Mouse (Mus musculus) midbrain, embryonic 15.5 days (tissue): ENCODE measurements around the gene Fgf4. TPM values are rescaled to one million over a fixed set of nuclear protein-coding genes. Genes with fewer than 3 reads are reported as not detected.
"Not testable (repeated sequence)": the region's sequence is repeated elsewhere in the genome, so short reads cannot be mapped to it uniquely, and the experiment has no call there.

Experiments used
- ATAC-seq: fragments of 200-750 bp; cut with Nextera tagmentation; replicated peaks from 2 replicates; pipeline ENCODE4 v1.8.0; 2017; ENCODE audit warnings: moderate TSS enrichment
- H3K27ac ChIP-seq: fragments of 300-500 bp; sonication (generic); 2 replicates; pipeline ENCODE4 v1.5.1; 2015; ENCODE audit warnings: mild to moderate bottlenecking, inconsistent platforms
- H3K27me3 ChIP-seq: fragments of 300-500 bp; sonication (generic); replicated peaks from 2 replicates; pipeline ENCODE4 v1.6.1; 2015; ENCODE audit warnings: inconsistent platforms
- H3K36me3 ChIP-seq: fragments of 300-500 bp; sonication (generic); replicated peaks from 2 replicates; pipeline ENCODE4 v1.6.1; 2015; ENCODE audit warnings: inconsistent platforms
- H3K4me1 ChIP-seq: fragments of 300-500 bp; sonication (generic); 2 replicates; pipeline ENCODE4 v1.6.1; 2015; ENCODE audit warnings: inconsistent platforms
- H3K4me2 ChIP-seq: fragments of 300-500 bp; sonication (generic); 2 replicates; pipeline ENCODE4 v1.6.1; 2015; ENCODE audit warnings: inconsistent platforms, mild to moderate bottlenecking, moderate library complexity
- H3K4me3 ChIP-seq: fragments of 300-500 bp; sonication (generic); 2 replicates; pipeline ENCODE4 v1.5.1; 2015; ENCODE audit warnings: mild to moderate bottlenecking, inconsistent platforms
- H3K9ac ChIP-seq: fragments of 300-500 bp; sonication (generic); 2 replicates; pipeline ENCODE4 v1.6.1; 2015; ENCODE audit warnings: mild to moderate bottlenecking, inconsistent platforms
- H3K9me3 ChIP-seq: fragments of 300-500 bp; sonication (generic); 2 replicates; pipeline ENCODE4 v1.6.1; 2016; ENCODE audit warnings: inconsistent platforms
- WGBS: fragments of 180-500 bp; shearing (Covaris S2); methylation state at CpG from one replicate; pipeline ENCODE4 v1.1.7; 2015; ENCODE audit warnings: mixed read lengths; 5-methylcytosine and 5-hydroxymethylcytosine counted together
- polyA plus RNA-seq: library from polyadenylated mRNA; unstranded; fragments of >200 nt; fragmentation: Nextera tagmentation; extraction: Ambion mirVana; gene quantifications from 2 replicates; pipeline ENCODE4 v1.2.1, GENCODE M21; 2015

The Fgf4 gene
- polyA plus RNA-seq, 1 experiment from 2014 or later, result not detected

GRCm38 (mm10) chr7:144896294-144897218 lies 49.4 kb downstream of the Fgf4 start, which contains the start of gene Fgf15:
TSS of gene Fgf15 (plus strand) at chr7:144896531.
- Histone ChIP-seq H3K27ac (peak within 1 kb of the TSS; percentile 53), H3K9me3 (no peaks in the 10 kb centered on the region), H3K4me3 (peak within 1 kb of the TSS; percentile 46), H3K4me1 (peaks cover 28% of the 10 kb centered on the region), H3K9ac (peak within 1 kb of the TSS; percentile 43), H3K36me3 (no peaks in the 10 kb centered on the region), H3K27me3 (peaks cover 15% of the 10 kb centered on the region), H3K4me2 (peak within 1 kb of the TSS; percentile 95)
- peak; percentile 41 for ATAC-seq
- under 1% methylated on average over 65 of the region's 65 CpGs for WGBS

GRCm38 (mm10) chr7:144898506-144898905 lies 51.3 kb downstream of the Fgf4 start:
- no peaks in the 10 kb centered on the region for H3K36me3 ChIP-seq
- peaks cover 15% of the 10 kb centered on the region for H3K27me3 ChIP-seq
- no peaks in the 10 kb centered on the region for H3K9me3 ChIP-seq
- H3K4me2 ChIP-seq, result peak overlapping the region; percentile 6; the same call in 1 of the 2 replicates
- H3K27ac ChIP-seq, result no peak overlapping the region
- ATAC-seq, result no peak
- no peak overlapping the region for H3K9ac ChIP-seq
- peak overlapping the region; percentile 46; the same call in 1 of the 2 replicates for H3K4me3 ChIP-seq
- WGBS, result 26% methylated on average over 6 of the region's 6 CpGs
- peaks cover 28% of the 10 kb centered on the region for H3K4me1 ChIP-seq

GRCm38 (mm10) chr7:144905514-144905913 lies 58.3 kb downstream of the Fgf4 start:
- H3K36me3 ChIP-seq, H3K27ac ChIP-seq, H3K27me3 ChIP-seq, ATAC-seq, H3K9me3 ChIP-seq, H3K4me1 ChIP-seq, H3K4me3 ChIP-seq, H3K9ac ChIP-seq, H3K4me2 ChIP-seq: not testable (repeated sequence)
- 98% methylated on average over 3 of the region's 3 CpGs for WGBS

GRCm38 (mm10) chr7:144906708-144907397 lies 59.7 kb downstream of the Fgf4 start:
- 10% methylated on average over 28 of the region's 28 CpGs for WGBS
- no peak overlapping the region; the same call in 1 of the 2 replicates for H3K4me3 ChIP-seq
- peaks cover 4% of the 10 kb centered on the region; the same call in 1 of the 2 replicates for H3K27me3 ChIP-seq
- H3K9me3 ChIP-seq, result no peaks in the 10 kb centered on the region
- H3K9ac ChIP-seq, result no peak overlapping the region
- H3K27ac ChIP-seq, result no peak overlapping the region
- peaks cover 7% of the 10 kb centered on the region for H3K4me1 ChIP-seq
- H3K36me3 ChIP-seq, result no peaks in the 10 kb centered on the region
- peak; percentile 57 for ATAC-seq
- peak overlapping the region; percentile 44 for H3K4me2 ChIP-seq

GRCm38 (mm10) chr7:144907793-144908192 lies 60.6 kb downstream of the Fgf4 start:
- H3K9me3 ChIP-seq, result no peaks in the 10 kb centered on the region
- H3K27me3 ChIP-seq, result peaks cover 4% of the 10 kb centered on the region; the same call in 1 of the 2 replicates
- H3K4me3 ChIP-seq, result no peak overlapping the region
- H3K36me3 ChIP-seq, result no peaks in the 10 kb centered on the region
- 22% methylated on average over 8 of the region's 8 CpGs for WGBS
- H3K4me2 ChIP-seq, result no peak overlapping the region
- H3K9ac ChIP-seq, result no peak overlapping the region
- ATAC-seq, result no peak
- H3K27ac ChIP-seq, result no peak overlapping the region
- peaks cover 7% of the 10 kb centered on the region for H3K4me1 ChIP-seq

- Histone ChIP-seq H3K4me3 (no peak overlapping the region), H3K4me1 (peaks cover 7% of the 10 kb centered on the region), H3K4me2 (no peak overlapping the region), H3K9ac (no peak overlapping the region), H3K27ac (no peak overlapping the region), H3K36me3 (no peaks in the 10 kb centered on the region), H3K9me3 (no peaks in the 10 kb centered on the region), H3K27me3 (peaks cover 4% of the 10 kb centered on the region; the same call in 1 of the 2 replicates)
- WGBS, result 38% methylated on average over 7 of the region's 7 CpGs
- peak; percentile 62 for ATAC-seq
Observed at GRCm38 (mm10) chr7:144908705-144909104, 61.5 kb downstream of the Fgf4 start.

- H3K4me1 ChIP-seq, result peaks cover 15% of the 10 kb centered on the region
- H3K27me3 ChIP-seq, result peaks cover 4% of the 10 kb centered on the region; the same call in 1 of the 2 replicates
- WGBS, result 87% methylated on average over 1 of the region's 1 CpGs
- no peak for ATAC-seq
- no peak overlapping the region for H3K4me2 ChIP-seq
- H3K9ac ChIP-seq, result no peak overlapping the region
- no peaks in the 10 kb centered on the region for H3K9me3 ChIP-seq
- H3K27ac ChIP-seq, result no peak overlapping the region
- H3K36me3 ChIP-seq, result no peaks in the 10 kb centered on the region
- H3K4me3 ChIP-seq, result no peak overlapping the region
Observed at GRCm38 (mm10) chr7:144911121-144911520, 64.0 kb downstream of the Fgf4 start.

DNA sequence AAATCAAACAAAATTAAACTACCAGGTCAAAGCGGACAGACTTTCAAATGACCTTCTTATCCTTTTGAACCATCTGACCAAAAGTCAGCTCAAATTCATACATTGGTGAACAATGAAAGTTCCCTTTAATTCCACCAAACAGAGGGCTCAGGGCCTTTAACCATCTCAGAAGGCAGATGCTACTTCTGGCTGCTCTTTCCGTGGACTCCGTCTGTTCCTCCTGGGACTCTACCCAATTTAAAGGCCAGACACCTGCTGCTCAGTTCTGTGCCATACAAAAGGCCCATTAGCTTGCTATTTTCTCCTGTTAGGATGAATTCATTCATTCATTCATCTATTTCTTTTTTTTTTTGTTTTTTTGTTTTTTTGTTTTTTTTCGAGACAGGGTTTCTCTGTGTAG lies 65.7 kb downstream of the Fgf4 start:
- Histone ChIP-seq H3K4me3 (no peak overlapping the region), H3K4me2 (no peak overlapping the region), H3K9ac (no peak overlapping the region), H3K27ac (no peak overlapping the region), H3K27me3 (no peaks in the 10 kb centered on the region), H3K9me3 (no peaks in the 10 kb centered on the region), H3K36me3 (no peaks in the 10 kb centered on the region), H3K4me1 (peaks cover 15% of the 10 kb centered on the region)
- WGBS, result 54% methylated on average over 4 of the region's 4 CpGs
- no peak for ATAC-seq

- Histone ChIP-seq H3K36me3 (0 out of 2 replicates have a peak, but pooled peaks cover 3% of the 10 kb centered on the region), H3K4me3 (peak overlapping the region; percentile 95), H3K4me1 (peaks cover 15% of the 10 kb centered on the region), H3K9ac (peak overlapping the region; percentile 90), H3K9me3 (no peaks in the 10 kb centered on the region), H3K27ac (peak overlapping the region; percentile 87), H3K4me2 (peak overlapping the region; percentile 90), H3K27me3 (no peaks in the 10 kb centered on the region)
- ATAC-seq, result peak; percentile 93
- 6% methylated on average over 17 of the region's 17 CpGs for WGBS
Observed at GRCm38 (mm10) chr7:144914296-144914947, 67.3 kb downstream of the Fgf4 start.
